Mouse (Mus musculus): Measurements from ENCODE around the gene Trf.
"Not testable (repeated sequence)": the region's sequence is repeated elsewhere in the genome, so short reads cannot be mapped to it uniquely, and the experiment has no call there.

Trf gene

GRCm38 (mm10) chr9:103224721-103225120, 5.5 kb downstream of the Trf start:
- no peak for DNase-seq (ENCODE audit: inconsistent ontology term)

- DNase-seq (ENCODE audit: inconsistent ontology term) = no peak
Measured at GRCm38 (mm10) chr9:103214281-103214680, 16.0 kb downstream of the Trf start.

- no peak for DNase-seq (ENCODE audit: inconsistent ontology term)
Measured at GRCm38 (mm10) chr9:103213631-103214030, 16.6 kb downstream of the Trf start.

- DNase-seq (ENCODE audit: inconsistent ontology term) = no peak
Measured at GRCm38 (mm10) chr9:103212654-103213420, 17.4 kb downstream of the Trf start.

GRCm38 (mm10) chr9:103208802-103209423, 21.3 kb downstream of the Trf start:
- peak; percentile 22 for DNase-seq (ENCODE audit: inconsistent ontology term)

- DNase-seq (ENCODE audit: inconsistent ontology term) = peak; percentile 74
Measured at GRCm38 (mm10) chr9:103207846-103208245, 22.4 kb downstream of the Trf start.

GRCm38 (mm10) chr9:103205786-103206185, 24.5 kb downstream of the Trf start:
- no peak for DNase-seq (ENCODE audit: inconsistent ontology term)

GRCm38 (mm10) chr9:103201561-103202260, 28.5 kb downstream of the Trf start, which contains the start of gene Srprb:
Gene Srprb (minus strand): TSS chr9:103202137.
- DNase-seq (ENCODE audit: inconsistent ontology term) = peak; percentile 96

GRCm38 (mm10) chr9:103188416-103188815, 41.8 kb downstream of the Trf start:
- no peak for DNase-seq (ENCODE audit: inconsistent ontology term)

GRCm38 (mm10) chr9:103186747-103187146, 43.5 kb downstream of the Trf start:
- DNase-seq (ENCODE audit: inconsistent ontology term) = no peak

GRCm38 (mm10) chr9:103185946-103186345, 44.3 kb downstream of the Trf start:
- DNase-seq (ENCODE audit: inconsistent ontology term) = no peak

- DNase-seq (ENCODE audit: inconsistent ontology term) = no peak
Measured at GRCm38 (mm10) chr9:103184855-103185254, 45.4 kb downstream of the Trf start.

- no peak for DNase-seq (ENCODE audit: inconsistent ontology term)
Measured at GRCm38 (mm10) chr9:103181886-103182285, 48.4 kb downstream of the Trf start.

GRCm38 (mm10) chr9:103180807-103181565, 49.3 kb downstream of the Trf start:
- DNase-seq (ENCODE audit: inconsistent ontology term) = peak; percentile 79

- DNase-seq (ENCODE audit: inconsistent ontology term) = peak; percentile 4
Measured at GRCm38 (mm10) chr9:103180303-103180702, 49.9 kb downstream of the Trf start.

GRCm38 (mm10) chr9:103175692-103176091, 54.6 kb downstream of the Trf start:
- DNase-seq (ENCODE audit: inconsistent ontology term) = no peak

- DNase-seq (ENCODE audit: inconsistent ontology term) = peak; percentile 31
Measured at GRCm38 (mm10) chr9:103174771-103175519, 55.3 kb downstream of the Trf start.

GRCm38 (mm10) chr9:103168771-103169170, 61.5 kb downstream of the Trf start:
- DNase-seq (ENCODE audit: inconsistent ontology term) = no peak

GRCm38 (mm10) chr9:103168046-103168445, 62.2 kb downstream of the Trf start:
- DNase-seq (ENCODE audit: inconsistent ontology term) = no peak

GRCm38 (mm10) chr9:103163806-103164205, 66.4 kb downstream of the Trf start:
- no peak for DNase-seq (ENCODE audit: inconsistent ontology term)

GRCm38 (mm10) chr9:103155158-103155557, 75.1 kb downstream of the Trf start:
- DNase-seq (ENCODE audit: inconsistent ontology term) = not testable (repeated sequence)

Measured in Muller cell, postnatal 12 days (primary cell).